Mouse (Mus musculus) kidney, embryonic 14.5 days (tissue): ENCODE measurements at regions not wholly inside any gene's neighbourhood (a gene's known extent, or its start where the extent isn't known, plus 50 kb on each side); places are given as distances from the start of the nearest gene placed in this dataset.

Experiments
- ATAC-seq: fragments of 200-750 bp; cut with Nextera tagmentation; 2 replicates; pipeline ENCODE4 v1.8.0; 2017; ENCODE audit warnings: moderate number of reproducible peaks, mild to moderate bottlenecking, moderate TSS enrichment, moderate library complexity; ENCODE audit not compliant: low FRiP score, low TSS enrichment
- H3K27ac ChIP-seq: fragments of 300-500 bp; sonication (generic); 2 replicates; pipeline ENCODE4 v1.5.1; 2014; ENCODE audit warnings: low read depth, mild to moderate bottlenecking, low read length, moderate library complexity, mixed read lengths
- H3K27me3 ChIP-seq: fragments of 300-500 bp; sonication (generic); 2 replicates; pipeline ENCODE4 v1.6.1; 2014; ENCODE audit warnings: mild to moderate bottlenecking, low read length; ENCODE audit not compliant: control insufficient read depth, insufficient read depth
- H3K36me3 ChIP-seq: fragments of 300-500 bp; sonication (generic); 2 replicates; pipeline ENCODE4 v1.6.1; 2014; ENCODE audit warnings: low read length, mixed read lengths; ENCODE audit not compliant: control insufficient read depth, insufficient read depth
- H3K4me1 ChIP-seq: fragments of 300-500 bp; sonication (generic); 2 replicates; pipeline ENCODE4 v1.6.1; 2014; ENCODE audit warnings: low read length, mixed read lengths; ENCODE audit not compliant: control insufficient read depth, insufficient read depth
- H3K4me2 ChIP-seq: fragments of 300-500 bp; sonication (generic); replicated peaks from 2 replicates; pipeline ENCODE4 v1.6.1; 2014; ENCODE audit warnings: low read depth, mild to moderate bottlenecking, low read length
- H3K4me3 ChIP-seq: fragments of 300-500 bp; sonication (generic); 2 replicates; pipeline ENCODE4 v1.5.1; 2014; ENCODE audit warnings: mild to moderate bottlenecking, low read length
- H3K9ac ChIP-seq: fragments of 300-500 bp; sonication (generic); 2 replicates; pipeline ENCODE4 v1.6.1; 2014; ENCODE audit warnings: low read depth, mild to moderate bottlenecking, low read length, moderate library complexity
- H3K9me3 ChIP-seq: fragments of 300-500 bp; sonication (generic); 2 replicates; pipeline ENCODE4 v1.6.1; 2016; ENCODE audit warnings: low read length; ENCODE audit not compliant: control insufficient read depth
- WGBS: fragments of 180-500 bp; shearing (Covaris S2); extraction: QIAGEN DNeasy Blood & Tissue Kit; methylation state at CpG from one replicate; pipeline ENCODE4 v1.1.7; 2014; 5-methylcytosine and 5-hydroxymethylcytosine counted together

GRCm38 (mm10) chr10:67819534-67819933 lies 92.9 kb downstream of the Zfp365 start:
- Histone ChIP-seq H3K9ac (no peak overlapping the region), H3K27ac (no peak overlapping the region), H3K9me3 (0 out of 2 replicates have a peak, but pooled peaks cover 4% of the 10 kb centered on the region), H3K4me3 (no peak overlapping the region), H3K36me3 (no peaks in the 10 kb centered on the region), H3K4me2 (no peak overlapping the region), H3K4me1 (no peaks in the 10 kb centered on the region), H3K27me3 (no peaks in the 10 kb centered on the region)
- ATAC-seq: no peak
- WGBS: 84% methylated on average over 8 of the region's 8 CpGs

- no peaks in the 10 kb centered on the region for H3K9me3 ChIP-seq
- no peak overlapping the region for H3K4me2 ChIP-seq
- ATAC-seq: no peak
- no peak overlapping the region for H3K9ac ChIP-seq
- no peaks in the 10 kb centered on the region for H3K27me3 ChIP-seq
- H3K27ac ChIP-seq: no peak overlapping the region
- 84% methylated on average over 4 of the region's 4 CpGs for WGBS
- H3K36me3 ChIP-seq: no peaks in the 10 kb centered on the region
- H3K4me1 ChIP-seq: no peaks in the 10 kb centered on the region
- no peak overlapping the region for H3K4me3 ChIP-seq
Observed at GRCm38 (mm10) chr10:67813901-67814300, 98.6 kb downstream of the Zfp365 start.

GRCm38 (mm10) chr10:67805131-67805530 lies 107.3 kb downstream of the Zfp365 start:
- WGBS: 31% methylated on average over 4 of the region's 4 CpGs

GRCm38 (mm10) chr10:67804637-67805036 lies 107.8 kb downstream of the Zfp365 start:
- no peak for ATAC-seq
- no peak overlapping the region for H3K4me3 ChIP-seq
- H3K9me3 ChIP-seq: no peaks in the 10 kb centered on the region
- H3K27ac ChIP-seq: no peak overlapping the region
- 42% methylated on average over 12 of the region's 12 CpGs for WGBS
- no peak overlapping the region for H3K9ac ChIP-seq
- H3K4me2 ChIP-seq: no peak overlapping the region
- H3K27me3 ChIP-seq: no peaks in the 10 kb centered on the region
- no peaks in the 10 kb centered on the region for H3K36me3 ChIP-seq
- H3K4me1 ChIP-seq: no peaks in the 10 kb centered on the region

More at GRCm38 (mm10) chr10:67805131-67805530, 107.3 kb downstream of the Zfp365 start:
- no peak overlapping the region for H3K9ac ChIP-seq
- H3K4me3 ChIP-seq: no peak overlapping the region
- H3K4me2 ChIP-seq: no peak overlapping the region
- H3K36me3 ChIP-seq: no peaks in the 10 kb centered on the region
- H3K27ac ChIP-seq: no peak overlapping the region
- no peak for ATAC-seq
- H3K27me3 ChIP-seq: no peaks in the 10 kb centered on the region
- H3K4me1 ChIP-seq: no peaks in the 10 kb centered on the region
- no peaks in the 10 kb centered on the region for H3K9me3 ChIP-seq

- Histone ChIP-seq H3K4me1 (no peaks in the 10 kb centered on the region), H3K27ac (no peak overlapping the region), H3K27me3 (no peaks in the 10 kb centered on the region), H3K36me3 (no peaks in the 10 kb centered on the region), H3K4me3 (no peak overlapping the region), H3K9ac (no peak overlapping the region), H3K9me3 (no peaks in the 10 kb centered on the region), H3K4me2 (no peak overlapping the region)
- WGBS: 89% methylated on average over 8 of the region's 8 CpGs
- ATAC-seq: no peak
Observed at GRCm38 (mm10) chr10:67802156-67802555, 110.3 kb downstream of the Zfp365 start.

- Histone ChIP-seq H3K9me3 (no peaks in the 10 kb centered on the region), H3K4me2 (no peak overlapping the region), H3K4me1 (no peaks in the 10 kb centered on the region), H3K27me3 (no peaks in the 10 kb centered on the region), H3K4me3 (no peak overlapping the region), H3K36me3 (no peaks in the 10 kb centered on the region), H3K9ac (no peak overlapping the region), H3K27ac (no peak overlapping the region)
- WGBS: 100% methylated on average over 1 of the region's 1 CpGs
- no peak for ATAC-seq
Observed at GRCm38 (mm10) chr10:67801619-67802018, 110.8 kb downstream of the Zfp365 start.

GRCm38 (mm10) chr10:67798991-67799390 lies 113.5 kb downstream of the Zfp365 start:
- no peaks in the 10 kb centered on the region for H3K36me3 ChIP-seq
- no peak for ATAC-seq
- no peak overlapping the region for H3K27ac ChIP-seq
- H3K9ac ChIP-seq: no peak overlapping the region
- no peaks in the 10 kb centered on the region for H3K27me3 ChIP-seq
- H3K4me3 ChIP-seq: no peak overlapping the region
- no peaks in the 10 kb centered on the region for H3K9me3 ChIP-seq
- no peaks in the 10 kb centered on the region for H3K4me1 ChIP-seq
- WGBS: 88% methylated on average over 10 of the region's 10 CpGs
- no peak overlapping the region for H3K4me2 ChIP-seq

- Histone ChIP-seq H3K36me3 (no peaks in the 10 kb centered on the region), H3K27me3 (no peaks in the 10 kb centered on the region), H3K27ac (no peak overlapping the region), H3K4me3 (no peak overlapping the region), H3K9ac (no peak overlapping the region), H3K4me1 (0 out of 2 replicates have a peak, but pooled peaks cover 3% of the 10 kb centered on the region), H3K4me2 (no peak overlapping the region), H3K9me3 (no peaks in the 10 kb centered on the region)
- ATAC-seq: no peak
- WGBS: 53% methylated on average over 3 of the region's 3 CpGs
Observed at GRCm38 (mm10) chr10:67793206-67793605, 119.3 kb downstream of the Zfp365 start.

GRCm38 (mm10) chr10:67789651-67790050 lies 122.8 kb downstream of the Zfp365 start:
- no peak for ATAC-seq
- Histone ChIP-seq H3K4me1 (0 out of 2 replicates have a peak, but pooled peaks cover 3% of the 10 kb centered on the region), H3K9ac (no peak overlapping the region), H3K36me3 (no peaks in the 10 kb centered on the region), H3K27ac (no peak overlapping the region), H3K27me3 (no peaks in the 10 kb centered on the region), H3K4me2 (no peak overlapping the region), H3K9me3 (no peaks in the 10 kb centered on the region), H3K4me3 (no peak overlapping the region)
- WGBS: 80% methylated on average over 12 of the region's 12 CpGs
